Mouse (Mus musculus): ENCODE data around the gene BC025920. TPM values are rescaled to one million over a fixed set of nuclear protein-coding genes. Genes with fewer than 3 reads are reported as not detected.
A peak's percentile ranks its signal among the peaks of the same experiment; 100 is the strongest.

BC025920 gene
- total and polyA plus RNA-seq, 2 experiments from 2014 or later: 0.44 to 1.7 TPM

DNA sequence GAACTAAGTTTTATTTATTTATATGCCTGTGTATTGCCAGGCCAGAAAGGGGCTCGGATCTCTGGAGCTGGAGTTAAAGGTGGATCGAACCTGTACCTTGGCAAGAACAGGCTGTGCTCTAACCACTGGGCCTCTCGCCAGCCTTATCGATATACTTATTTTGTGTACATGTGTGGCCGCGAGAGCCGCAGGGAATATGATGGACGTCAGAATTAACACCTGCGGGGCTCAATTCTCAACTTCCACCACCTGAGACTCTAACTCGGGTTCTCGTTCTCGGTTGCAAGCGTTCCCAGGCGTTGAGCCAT, 450 bp upstream of the BC025920 start:
- 2% methylated on average over 14 of the region's 14 CpGs for WGBS
- Histone ChIP-seq H3K4me3 (ENCODE audit: low read depth, low read length) (peak overlapping the region; percentile 37), H3K4me2 (ENCODE audit: low read depth, low read length) (peak overlapping the region; percentile 78), H3K9me3 (replicated peaks; ENCODE audit: control insufficient read depth, low read length) (no peaks in the 10 kb centered on the region), H3K36me3 (replicated peaks; ENCODE audit: control insufficient read depth, insufficient read depth, low read length) (no peaks in the 10 kb centered on the region), H3K9ac (replicated peaks; ENCODE audit: low read depth, low read length) (no peak overlapping the region), H3K27ac (ENCODE audit: low read depth) (peak overlapping the region; percentile 84), H3K4me1 (ENCODE audit: control insufficient read depth, insufficient read depth) (peaks cover 12% of the 10 kb centered on the region), H3K27me3 (ENCODE audit: control insufficient read depth, insufficient read depth, low read length) (no peaks in the 10 kb centered on the region)
- ATAC-seq (ENCODE audit: insufficient read depth, low read depth) (no peak), DNase-seq (ENCODE audit: low spot score) (no peak)
- TF ChIP-seq EP300 (IDR thresholded peaks at IDR 0.05; ENCODE audit: low read depth): no peak
- TF ChIP-seq CTCF (IDR thresholded peaks at IDR 0.05; ENCODE audit: low read depth): no peak

DNA sequence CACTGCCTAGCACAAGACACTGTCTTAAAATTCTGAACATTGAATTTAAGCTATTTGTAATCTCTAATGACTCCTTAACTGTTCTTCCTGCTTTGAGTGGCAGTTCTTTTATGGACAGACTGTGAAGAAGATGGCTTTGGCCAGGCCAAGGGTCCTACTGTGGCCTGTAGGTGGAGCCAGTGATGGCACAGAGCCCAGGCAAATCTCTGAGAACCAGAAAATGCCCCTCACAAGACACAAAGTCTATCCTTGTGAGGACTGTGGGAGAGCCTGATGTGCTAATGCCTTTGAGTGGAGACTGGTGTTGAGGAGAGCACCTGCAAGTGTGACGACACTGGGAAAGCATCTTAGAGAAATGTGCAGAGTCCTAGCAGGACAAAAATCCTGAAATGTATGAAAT, 2.2 kb downstream of the BC025920 start:
- Histone ChIP-seq H3K4me3 (ENCODE audit: low read depth, low read length) (no peak overlapping the region), H3K9ac (replicated peaks; ENCODE audit: low read depth, low read length) (no peak overlapping the region), H3K27ac (ENCODE audit: low read depth) (no peak overlapping the region), H3K4me2 (ENCODE audit: low read depth, low read length) (no peak overlapping the region), H3K4me1 (ENCODE audit: control insufficient read depth, insufficient read depth) (peaks cover 6% of the 10 kb centered on the region; the same call in 1 of the 2 replicates), H3K9me3 (replicated peaks; ENCODE audit: control insufficient read depth, low read length) (no peaks in the 10 kb centered on the region), H3K36me3 (replicated peaks; ENCODE audit: control insufficient read depth, insufficient read depth, low read length) (no peaks in the 10 kb centered on the region), H3K27me3 (ENCODE audit: control insufficient read depth, insufficient read depth, low read length) (no peaks in the 10 kb centered on the region)
- DNase-seq (ENCODE audit: low spot score) (no peak), ATAC-seq (ENCODE audit: insufficient read depth, low read depth) (no peak)
- TF ChIP-seq EP300 (IDR thresholded peaks at IDR 0.05; ENCODE audit: low read depth): no peak
- peak; percentile 28; the same call in 1 of the 2 replicates for TF ChIP-seq CTCF (IDR thresholded peaks at IDR 0.05; ENCODE audit: low read depth)
- 85% methylated on average over 1 of the region's 1 CpGs for WGBS

DNA sequence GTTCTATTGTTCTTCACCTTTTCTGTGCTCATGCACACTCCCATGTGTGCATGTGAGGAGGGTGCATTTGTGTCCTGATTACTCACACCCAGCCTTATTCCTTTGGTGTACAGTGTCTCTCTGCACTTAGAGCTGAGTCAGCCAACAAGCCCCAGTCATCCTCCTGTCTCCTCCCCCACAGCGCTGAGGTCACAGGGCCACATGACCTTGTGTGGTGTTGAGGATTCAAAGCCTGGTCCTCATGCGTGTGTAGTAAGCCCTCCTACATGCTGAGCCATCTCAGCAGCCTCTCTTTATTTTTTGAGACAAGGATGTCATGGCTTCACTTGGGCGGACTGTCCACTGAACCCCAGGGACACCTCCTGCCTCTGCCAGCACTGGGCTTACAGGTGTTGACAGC, 6.7 kb downstream of the BC025920 start:
- Histone ChIP-seq H3K27ac (ENCODE audit: low read depth) (no peak overlapping the region), H3K27me3 (ENCODE audit: control insufficient read depth, insufficient read depth, low read length) (no peaks in the 10 kb centered on the region), H3K9me3 (replicated peaks; ENCODE audit: control insufficient read depth, low read length) (no peaks in the 10 kb centered on the region), H3K4me3 (ENCODE audit: low read depth, low read length) (no peak overlapping the region), H3K9ac (replicated peaks; ENCODE audit: low read depth, low read length) (no peak overlapping the region), H3K36me3 (replicated peaks; ENCODE audit: control insufficient read depth, insufficient read depth, low read length) (no peaks in the 10 kb centered on the region), H3K4me2 (ENCODE audit: low read depth, low read length) (no peak overlapping the region), H3K4me1 (ENCODE audit: control insufficient read depth, insufficient read depth) (no peaks in the 10 kb centered on the region)
- WGBS: 51% methylated on average over 3 of the region's 3 CpGs
- no peak for ATAC-seq (ENCODE audit: insufficient read depth, low read depth)
- TF ChIP-seq EP300 (IDR thresholded peaks at IDR 0.05; ENCODE audit: low read depth) (no peak), CTCF (IDR thresholded peaks at IDR 0.05; ENCODE audit: low read depth) (no peak)
- DNase-seq (ENCODE audit: low spot score): no peak

DNA sequence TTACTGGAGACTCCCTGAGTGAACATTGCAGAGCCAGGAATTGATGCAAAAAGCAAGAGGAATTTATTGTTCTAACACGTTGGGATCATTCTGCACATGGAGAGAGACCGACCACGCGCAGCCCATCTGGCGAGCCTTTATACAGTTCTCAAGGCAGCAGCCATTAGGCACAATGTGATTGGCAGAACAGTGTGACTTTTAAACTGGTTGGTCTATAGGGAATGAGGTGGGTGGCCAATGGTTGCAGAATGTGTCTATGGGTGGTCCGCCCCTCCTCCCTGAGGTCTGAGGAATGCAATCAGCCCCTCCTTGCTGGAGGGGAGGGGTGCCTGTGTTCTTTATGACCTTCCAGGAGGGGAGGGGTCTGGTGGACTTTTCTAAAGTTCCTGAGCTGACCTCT, 9.4 kb downstream of the BC025920 start:
- no peak overlapping the region for H3K4me3 ChIP-seq (ENCODE audit: low read depth, low read length)
- no peak for ATAC-seq (ENCODE audit: insufficient read depth, low read depth)
- no peaks in the 10 kb centered on the region for H3K9me3 ChIP-seq (replicated peaks; ENCODE audit: control insufficient read depth, low read length)
- no peaks in the 10 kb centered on the region for H3K27me3 ChIP-seq (ENCODE audit: control insufficient read depth, insufficient read depth, low read length)
- no peaks in the 10 kb centered on the region for H3K36me3 ChIP-seq (replicated peaks; ENCODE audit: control insufficient read depth, insufficient read depth, low read length)
- no peak for TF ChIP-seq EP300 (IDR thresholded peaks at IDR 0.05; ENCODE audit: low read depth)
- WGBS: 70% methylated on average over 6 of the region's 6 CpGs
- no peaks in the 10 kb centered on the region for H3K4me1 ChIP-seq (ENCODE audit: control insufficient read depth, insufficient read depth)
- no peak overlapping the region for H3K4me2 ChIP-seq (ENCODE audit: low read depth, low read length)
- H3K27ac ChIP-seq (ENCODE audit: low read depth): no peak overlapping the region
- H3K9ac ChIP-seq (replicated peaks; ENCODE audit: low read depth, low read length): no peak overlapping the region
- DNase-seq (ENCODE audit: low spot score): no peak

DNA sequence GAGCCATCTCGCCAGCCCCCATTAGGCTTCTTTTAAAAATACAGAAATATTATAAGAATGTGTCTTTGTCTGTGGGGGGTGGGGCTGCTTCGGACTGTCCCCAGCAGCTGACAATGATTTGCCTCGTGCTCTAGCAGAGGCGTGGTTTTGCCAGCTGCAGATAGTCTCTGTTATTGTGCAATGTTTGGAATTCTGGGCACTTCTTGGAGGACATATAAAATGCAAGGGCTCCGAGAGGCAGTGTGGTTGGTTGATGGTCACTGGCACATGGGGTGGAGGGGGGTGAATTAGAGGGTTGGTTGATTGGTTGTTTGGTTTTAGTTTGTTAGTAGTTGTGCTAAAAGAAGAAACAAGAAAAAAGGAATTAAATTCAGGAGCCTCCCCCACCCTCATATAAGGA, 13.9 kb downstream of the BC025920 start:
- H3K27ac ChIP-seq (ENCODE audit: low read depth): no peak overlapping the region
- ATAC-seq (ENCODE audit: insufficient read depth, low read depth) (no peak), DNase-seq (ENCODE audit: low spot score) (no peak)
- no peak overlapping the region for H3K9ac ChIP-seq (replicated peaks; ENCODE audit: low read depth, low read length)
- H3K4me1 ChIP-seq (ENCODE audit: control insufficient read depth, insufficient read depth): no peaks in the 10 kb centered on the region
- H3K36me3 ChIP-seq (replicated peaks; ENCODE audit: control insufficient read depth, insufficient read depth, low read length): peaks cover 11% of the 10 kb centered on the region; the same call in 1 of the 2 replicates
- no peaks in the 10 kb centered on the region for H3K9me3 ChIP-seq (replicated peaks; ENCODE audit: control insufficient read depth, low read length)
- no peak overlapping the region for H3K4me2 ChIP-seq (ENCODE audit: low read depth, low read length)
- no peaks in the 10 kb centered on the region for H3K27me3 ChIP-seq (ENCODE audit: control insufficient read depth, insufficient read depth, low read length)
- no peak overlapping the region for H3K4me3 ChIP-seq (ENCODE audit: low read depth, low read length)
- WGBS: 70% methylated on average over 5 of the region's 5 CpGs
- TF ChIP-seq EP300 (IDR thresholded peaks at IDR 0.05; ENCODE audit: low read depth) (no peak), CTCF (IDR thresholded peaks at IDR 0.05; ENCODE audit: low read depth) (no peak)

DNA sequence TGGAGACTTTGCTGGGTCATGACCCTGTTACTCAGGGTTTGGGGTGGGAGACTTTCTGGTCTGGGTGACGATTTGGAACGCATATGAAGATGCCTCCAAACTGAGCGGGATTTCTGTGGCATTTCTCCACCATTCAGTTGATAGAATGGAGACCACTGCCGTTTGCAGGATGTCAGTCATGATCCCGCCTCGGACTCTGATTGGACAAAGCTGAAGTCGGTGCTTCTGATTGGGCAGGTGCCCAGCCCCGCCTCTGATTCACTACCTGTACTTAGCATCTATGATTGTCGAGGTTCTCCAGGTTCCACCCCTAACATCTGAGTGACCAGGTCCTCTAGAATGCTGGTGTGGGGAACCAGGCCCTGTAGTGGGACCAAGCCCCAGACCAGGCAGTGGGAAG, 14.7 kb downstream of the BC025920 start:
- Histone ChIP-seq H3K9ac (replicated peaks; ENCODE audit: low read depth, low read length) (no peak overlapping the region), H3K27me3 (ENCODE audit: control insufficient read depth, insufficient read depth, low read length) (no peaks in the 10 kb centered on the region), H3K4me2 (ENCODE audit: low read depth, low read length) (no peak overlapping the region), H3K27ac (ENCODE audit: low read depth) (no peak overlapping the region), H3K36me3 (replicated peaks; ENCODE audit: control insufficient read depth, insufficient read depth, low read length) (peaks cover 11% of the 10 kb centered on the region; the same call in 1 of the 2 replicates), H3K4me1 (ENCODE audit: control insufficient read depth, insufficient read depth) (no peaks in the 10 kb centered on the region), H3K4me3 (ENCODE audit: low read depth, low read length) (no peak overlapping the region), H3K9me3 (replicated peaks; ENCODE audit: control insufficient read depth, low read length) (no peaks in the 10 kb centered on the region)
- ATAC-seq (ENCODE audit: insufficient read depth, low read depth) (no peak), DNase-seq (ENCODE audit: low spot score) (no peak)
- 57% methylated on average over 9 of the region's 9 CpGs for WGBS
- no peak for TF ChIP-seq CTCF (IDR thresholded peaks at IDR 0.05; ENCODE audit: low read depth)
- TF ChIP-seq EP300 (IDR thresholded peaks at IDR 0.05; ENCODE audit: low read depth): no peak

All from heart, postnatal 0 days (tissue).